Mouse (Mus musculus) MEL (cell line): ENCODE measurements around the gene Rgs12.

Experiments
- CTCF ChIP-seq, 3 experiments: IDR thresholded peaks in 2 of 3; conservative IDR thresholded peaks in 1 of 3; 2 replicates each; pipeline ENCODE4 v1.5.1; 2011 to 2012; ENCODE audit warnings: low read length in 3 of 3, low read depth in 2 of 3, mild to moderate bottlenecking in 2 of 3, improper control_type of control experiment in 1 of 3, inconsistent platforms in 1 of 3, mixed read lengths in 1 of 3, moderate library complexity in 1 of 3; ENCODE audit not compliant: control insufficient read depth in 1 of 3, insufficient read depth in 1 of 3, poor library complexity in 1 of 3, severe bottlenecking in 1 of 3
- ETS1 ChIP-seq: IDR thresholded peaks from 2 replicates; pipeline ENCODE4 v1.6.1; 2012; ENCODE audit warnings: low read depth, mild to moderate bottlenecking, inconsistent platforms, low read length, improper control_type of control experiment, moderate library complexity
- MYC ChIP-seq: IDR thresholded peaks from 2 replicates; pipeline ENCODE4 v1.6.1; 2011; ENCODE audit warnings: low read depth, mild to moderate bottlenecking, low read length, improper control_type of control experiment, moderate library complexity
- POLR2A ChIP-seq, 2 experiments: IDR thresholded peaks; 2 replicates each; pipeline ENCODE4 v1.6.1; 2011 to 2012; ENCODE audit warnings: low read length in 2 of 2, mild to moderate bottlenecking in 2 of 2, control low read depth in 1 of 2, improper control_type of control experiment in 1 of 2, low read depth in 1 of 2, moderate library complexity in 1 of 2; ENCODE audit not compliant: control insufficient read depth in 1 of 2, insufficient read depth in 1 of 2, poor library complexity in 1 of 2
- POLR2AphosphoS2 ChIP-seq: IDR thresholded peaks from 2 replicates; pipeline ENCODE4 v1.6.1; 2011; ENCODE audit warnings: low read length, improper control_type of control experiment
- RAD21 ChIP-seq: IDR thresholded peaks from 2 replicates; pipeline ENCODE4 v1.6.1; 2011; ENCODE audit warnings: mild to moderate bottlenecking, low read depth, low read length, improper control_type of control experiment
- TAL1 ChIP-seq: IDR thresholded peaks from 2 replicates; pipeline ENCODE4 v1.6.1; 2012; ENCODE audit warnings: mild to moderate bottlenecking, inconsistent platforms, low read length, moderate library complexity, mixed read lengths

DNA sequence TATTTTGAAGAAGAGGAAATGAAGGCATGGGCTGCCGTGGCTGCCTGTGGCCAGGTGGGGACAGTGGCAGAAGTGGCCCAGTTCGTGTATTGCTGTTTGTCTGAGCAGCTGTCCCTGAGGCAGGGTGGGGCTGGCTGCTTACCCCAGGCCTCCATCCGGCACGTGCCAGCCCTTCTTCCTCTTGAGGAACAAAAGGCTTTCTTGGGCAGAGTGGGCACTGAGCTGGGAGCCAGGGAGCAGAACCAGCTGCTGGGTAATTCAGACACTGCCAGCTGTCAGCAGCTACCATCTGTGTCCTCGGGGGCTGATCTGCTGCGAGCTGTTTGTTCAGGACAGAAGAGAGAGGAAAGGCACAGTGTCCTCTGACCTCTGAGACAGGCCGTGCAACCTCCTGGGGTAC lies 121.7 kb downstream of the Rgs12 start:
- TF ChIP-seq POLR2A (IDR thresholded peaks at IDR 0.05; ENCODE audit: control insufficient read depth in 1 of 2, insufficient read depth in 1 of 2, low read depth in 1 of 2, low read length in 2 of 2, poor library complexity in 1 of 2) (no peak), CTCF (IDR thresholded peaks at IDR 0.05 in 2 of 3, conservative IDR thresholded peaks at IDR 0.05 in 1 of 3; ENCODE audit: control insufficient read depth in 1 of 3, insufficient read depth in 1 of 3, low read depth in 2 of 3, low read length in 3 of 3, poor library complexity in 1 of 3, severe bottlenecking in 1 of 3) (no peak), RAD21 (no peak), POLR2AphosphoS2 (no peak), TAL1 (no peak), MYC (no peak), ETS1 (no peak)
